Mouse (Mus musculus) forebrain, embryonic 16.5 days (tissue): ENCODE data around the gene Tle2. TPM values are rescaled to one million over a fixed set of nuclear protein-coding genes. Genes with fewer than 3 reads are reported as not detected.
A peak's percentile ranks its signal among the peaks of the same experiment; 100 is the strongest.

Experiments
- ATAC-seq: fragments of 200-750 bp; cut with Nextera tagmentation; 2 replicates; pipeline ENCODE4 v1.8.0; 2017; ENCODE audit warnings: mild to moderate bottlenecking, moderate library complexity
- H3K27ac ChIP-seq: fragments of 300-500 bp; sonication (generic); 2 replicates; pipeline ENCODE4 v1.5.1; 2014; ENCODE audit warnings: low read length, control low read depth
- H3K27me3 ChIP-seq: fragments of 300-500 bp; sonication (generic); replicated peaks from 2 replicates; pipeline ENCODE4 v1.6.1; 2014; ENCODE audit warnings: low read length; ENCODE audit not compliant: control insufficient read depth, insufficient read depth
- H3K36me3 ChIP-seq: fragments of 300-500 bp; sonication (generic); 2 replicates; pipeline ENCODE4 v1.6.1; 2014; ENCODE audit not compliant: control insufficient read depth, insufficient read depth
- H3K4me1 ChIP-seq: fragments of 300-500 bp; sonication (generic); replicated peaks from 2 replicates; pipeline ENCODE4 v1.6.1; 2014; ENCODE audit warnings: low read length; ENCODE audit not compliant: control insufficient read depth, insufficient read depth
- H3K4me2 ChIP-seq: fragments of 300-500 bp; sonication (generic); 2 replicates; pipeline ENCODE4 v1.6.1; 2014; ENCODE audit warnings: mild to moderate bottlenecking, low read length, control low read depth
- H3K4me3 ChIP-seq: fragments of 300-500 bp; sonication (generic); replicated peaks from 2 replicates; pipeline ENCODE4 v1.5.1; 2014; ENCODE audit warnings: mild to moderate bottlenecking, low read length, control low read depth
- H3K9ac ChIP-seq: fragments of 300-500 bp; sonication (generic); replicated peaks from 2 replicates; pipeline ENCODE4 v1.6.1; 2014; ENCODE audit warnings: low read depth, low read length, control low read depth
- H3K9me3 ChIP-seq: fragments of 300-500 bp; sonication (generic); 2 replicates; pipeline ENCODE4 v1.6.1; 2016; ENCODE audit warnings: low read length; ENCODE audit not compliant: control insufficient read depth
- WGBS: fragments of 180-500 bp; shearing (Covaris S2); extraction: QIAGEN DNeasy Blood & Tissue Kit; methylation state at CpG from one replicate; pipeline ENCODE4 v1.1.7; 2014; 5-methylcytosine and 5-hydroxymethylcytosine counted together
- polyA plus RNA-seq: library from polyadenylated mRNA; unstranded; fragments of >200 nt; fragmentation: Nextera tagmentation; extraction: Ambion mirVana; gene quantifications from 2 replicates; pipeline ENCODE4 v1.2.1, GENCODE M21; 2015

The Tle2 gene
- polyA plus RNA-seq, 1 experiment from 2014 or later = 32.6 TPM

- H3K9me3 ChIP-seq = no peaks in the 10 kb centered on the region
- ATAC-seq = no peak
- no peak overlapping the region for H3K27ac ChIP-seq
- no peaks in the 10 kb centered on the region for H3K27me3 ChIP-seq
- 0 out of 2 replicates have a peak overlapping the region, but pooled peaks have one; percentile 8 for H3K9ac ChIP-seq
- H3K4me1 ChIP-seq = peaks cover 24% of the 10 kb centered on the region
- no peaks in the 10 kb centered on the region for H3K36me3 ChIP-seq
- 74% methylated on average over 7 of the region's 7 CpGs for WGBS
- no peak overlapping the region for H3K4me3 ChIP-seq
- peak overlapping the region; percentile 99; the same call in 1 of the 2 replicates for H3K4me2 ChIP-seq
These were observed 31.5 kb upstream of the Tle2 start for GRCm38 (mm10) chr10:81542727-81543460.

DNA sequence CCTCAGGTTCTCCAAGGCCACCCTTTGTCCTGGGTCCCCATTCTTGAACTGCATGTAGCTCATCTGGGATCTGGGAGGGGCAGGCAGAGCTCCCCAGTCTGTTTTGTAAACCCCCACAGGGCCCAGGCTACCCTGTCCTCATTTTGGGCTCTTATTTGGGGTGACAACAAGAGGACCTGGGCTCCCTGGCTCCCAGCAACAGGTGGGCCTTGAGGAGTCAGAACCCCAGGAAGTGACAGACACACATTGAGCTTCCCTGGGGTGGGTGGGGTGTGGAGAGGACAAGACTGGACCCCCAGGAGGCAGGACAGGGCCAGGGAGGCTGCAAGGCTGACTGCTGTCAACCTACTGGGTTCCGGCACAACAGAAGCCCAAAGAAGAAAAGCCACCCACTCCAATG lies 30.7 kb upstream of the Tle2 start:
- H3K4me1 ChIP-seq = peaks cover 24% of the 10 kb centered on the region
- H3K27me3 ChIP-seq = no peaks in the 10 kb centered on the region
- WGBS = 56% methylated on average over 1 of the region's 1 CpGs
- H3K9ac ChIP-seq = peak overlapping the region; percentile 97
- ATAC-seq = no peak
- peak overlapping the region; percentile 93 for H3K4me3 ChIP-seq
- no peak overlapping the region; the same call in 1 of the 2 replicates for H3K27ac ChIP-seq
- no peaks in the 10 kb centered on the region for H3K9me3 ChIP-seq
- no peaks in the 10 kb centered on the region for H3K36me3 ChIP-seq
- H3K4me2 ChIP-seq = peak overlapping the region; percentile 99

GRCm38 (mm10) chr10:81544296-81545160 lies 29.8 kb upstream of the Tle2 start:
- peak; percentile 29 for ATAC-seq
- Histone ChIP-seq H3K4me3 (peak overlapping the region; percentile 93), H3K27ac (peak overlapping the region; percentile 77), H3K9ac (peak overlapping the region; percentile 97), H3K36me3 (no peaks in the 10 kb centered on the region), H3K27me3 (no peaks in the 10 kb centered on the region), H3K4me1 (peaks cover 24% of the 10 kb centered on the region), H3K4me2 (peak overlapping the region; percentile 99), H3K9me3 (no peaks in the 10 kb centered on the region)
- under 1% methylated on average over 92 of the region's 93 CpGs for WGBS

- under 1% methylated on average over 49 of the region's 59 CpGs for WGBS
- peak within 1 kb of the TSS; percentile 96 for H3K27ac ChIP-seq
- peak within 1 kb of the TSS; percentile 93 for H3K4me3 ChIP-seq
- H3K9ac ChIP-seq = peak within 1 kb of the TSS; percentile 97
- peaks cover 24% of the 10 kb centered on the region for H3K4me1 ChIP-seq
- H3K27me3 ChIP-seq = no peaks in the 10 kb centered on the region
- peak within 1 kb of the TSS; percentile 99 for H3K4me2 ChIP-seq
- H3K9me3 ChIP-seq = no peaks in the 10 kb centered on the region
- peak; percentile 98 for ATAC-seq
- H3K36me3 ChIP-seq = no peaks in the 10 kb centered on the region
These were observed 29.1 kb upstream of the Tle2 start, which contains the start of gene Gna11 for GRCm38 (mm10) chr10:81545161-81545747. Gene Gna11, minus strand, starts transcription at chr10:81545190.

DNA sequence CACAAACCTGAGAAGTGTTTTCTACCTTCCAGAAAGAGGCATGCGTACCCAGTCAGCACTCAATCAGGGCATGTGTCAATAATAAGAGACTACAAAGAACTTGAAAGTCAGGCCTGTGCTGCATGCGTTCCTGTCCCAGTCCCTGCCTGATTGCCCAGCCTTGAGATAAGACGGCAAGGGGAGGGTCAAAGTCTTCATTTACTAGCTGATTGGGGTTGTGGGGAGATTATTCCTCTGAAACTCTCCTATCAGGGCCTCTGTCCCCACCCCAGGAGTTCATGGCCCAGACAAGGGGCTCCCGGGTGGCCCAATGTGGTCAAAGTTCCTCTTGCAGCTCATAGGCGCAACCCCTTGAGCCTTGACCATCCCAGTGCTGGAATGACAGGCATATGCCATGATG lies 28.0 kb upstream of the Tle2 start:
- Histone ChIP-seq H3K36me3 (no peaks in the 10 kb centered on the region), H3K9me3 (no peaks in the 10 kb centered on the region), H3K9ac (no peak overlapping the region), H3K4me1 (peaks cover 24% of the 10 kb centered on the region), H3K4me3 (no peak overlapping the region), H3K27me3 (no peaks in the 10 kb centered on the region), H3K4me2 (no peak overlapping the region), H3K27ac (no peak overlapping the region)
- WGBS = 81% methylated on average over 5 of the region's 5 CpGs
- no peak for ATAC-seq

DNA sequence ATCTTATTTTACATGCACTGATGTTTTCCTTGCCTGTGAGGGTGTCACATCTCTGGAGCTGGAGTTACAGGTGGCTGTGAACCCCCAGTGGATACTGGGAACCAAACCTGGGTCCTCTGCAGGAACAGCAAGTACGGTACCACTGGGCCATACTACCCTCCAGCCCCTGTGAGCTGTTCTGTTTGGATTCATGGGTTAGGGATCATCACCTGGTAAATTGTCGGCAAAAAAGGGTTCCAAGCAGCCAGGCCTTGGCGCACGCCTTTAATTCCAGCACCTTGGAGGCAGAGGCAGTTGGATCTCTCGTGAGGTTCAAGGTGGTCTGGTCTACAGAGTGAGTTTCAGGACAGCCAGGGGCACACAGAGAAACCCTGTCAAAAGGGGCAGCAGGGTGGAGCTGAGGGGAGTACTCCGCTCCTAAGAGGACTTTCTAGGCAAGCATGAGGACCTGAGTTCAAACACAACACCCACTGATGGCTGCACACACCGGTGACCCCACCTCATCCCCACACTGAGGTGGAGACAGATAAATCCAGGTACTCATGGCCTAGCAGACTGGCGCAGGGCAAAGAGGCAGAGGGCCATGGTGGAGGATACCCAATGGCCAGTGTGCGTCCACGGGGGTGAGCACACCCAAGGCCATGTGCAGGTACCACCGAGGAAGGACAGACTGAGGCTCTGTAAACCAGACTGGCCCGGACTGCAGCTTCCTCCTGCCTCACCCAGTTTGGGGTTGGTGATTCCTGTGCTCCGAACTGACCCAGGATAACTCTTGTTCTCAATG lies 27.4 kb upstream of the Tle2 start:
- no peaks in the 10 kb centered on the region for H3K27me3 ChIP-seq
- ATAC-seq = no peak
- H3K9me3 ChIP-seq = no peaks in the 10 kb centered on the region
- no peak overlapping the region for H3K27ac ChIP-seq
- H3K36me3 ChIP-seq = no peaks in the 10 kb centered on the region
- no peak overlapping the region for H3K4me3 ChIP-seq
- no peak overlapping the region for H3K9ac ChIP-seq
- no peak overlapping the region for H3K4me2 ChIP-seq
- peaks cover 24% of the 10 kb centered on the region for H3K4me1 ChIP-seq
- 91% methylated on average over 13 of the region's 13 CpGs for WGBS

- WGBS = 65% methylated on average over 5 of the region's 5 CpGs
- Histone ChIP-seq H3K9me3 (0 out of 2 replicates have a peak, but pooled peaks cover 3% of the 10 kb centered on the region), H3K4me1 (peaks cover 8% of the 10 kb centered on the region), H3K36me3 (no peaks in the 10 kb centered on the region), H3K4me2 (no peak overlapping the region), H3K27ac (no peak overlapping the region), H3K27me3 (no peaks in the 10 kb centered on the region), H3K4me3 (no peak overlapping the region), H3K9ac (no peak overlapping the region)
- ATAC-seq = no peak
These were observed 25.4 kb upstream of the Tle2 start for GRCm38 (mm10) chr10:81548944-81549343.

DNA sequence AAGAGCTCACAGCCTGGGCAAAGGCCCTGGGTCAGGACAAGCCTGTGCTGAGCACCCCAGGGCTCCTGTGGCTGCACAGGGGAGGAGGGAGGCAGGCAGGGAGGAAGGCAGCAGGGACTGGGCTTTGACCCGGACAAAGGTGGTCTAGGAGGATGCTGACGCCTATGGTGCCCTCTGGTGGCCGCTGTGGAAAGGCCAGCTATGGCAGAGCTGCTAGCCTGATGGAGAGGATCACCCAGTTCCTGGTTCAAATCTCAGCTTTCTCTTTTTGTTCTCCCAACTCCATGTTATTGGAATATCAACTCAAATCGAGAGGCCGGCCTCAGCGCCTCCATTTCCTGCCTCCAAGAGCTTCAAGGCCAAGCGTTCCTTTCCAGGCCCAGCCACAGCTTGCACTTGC lies 24.1 kb upstream of the Tle2 start:
- 12% methylated on average over 7 of the region's 7 CpGs for WGBS
- Histone ChIP-seq H3K4me1 (peaks cover 4% of the 10 kb centered on the region), H3K27ac (no peak overlapping the region), H3K36me3 (no peaks in the 10 kb centered on the region), H3K4me3 (no peak overlapping the region), H3K27me3 (no peaks in the 10 kb centered on the region), H3K4me2 (no peak overlapping the region), H3K9ac (no peak overlapping the region), H3K9me3 (0 out of 2 replicates have a peak, but pooled peaks cover 3% of the 10 kb centered on the region)
- no peak for ATAC-seq
